ENCODE assay signal across 8 mouse cellular contexts in the genomic region with DNA sequence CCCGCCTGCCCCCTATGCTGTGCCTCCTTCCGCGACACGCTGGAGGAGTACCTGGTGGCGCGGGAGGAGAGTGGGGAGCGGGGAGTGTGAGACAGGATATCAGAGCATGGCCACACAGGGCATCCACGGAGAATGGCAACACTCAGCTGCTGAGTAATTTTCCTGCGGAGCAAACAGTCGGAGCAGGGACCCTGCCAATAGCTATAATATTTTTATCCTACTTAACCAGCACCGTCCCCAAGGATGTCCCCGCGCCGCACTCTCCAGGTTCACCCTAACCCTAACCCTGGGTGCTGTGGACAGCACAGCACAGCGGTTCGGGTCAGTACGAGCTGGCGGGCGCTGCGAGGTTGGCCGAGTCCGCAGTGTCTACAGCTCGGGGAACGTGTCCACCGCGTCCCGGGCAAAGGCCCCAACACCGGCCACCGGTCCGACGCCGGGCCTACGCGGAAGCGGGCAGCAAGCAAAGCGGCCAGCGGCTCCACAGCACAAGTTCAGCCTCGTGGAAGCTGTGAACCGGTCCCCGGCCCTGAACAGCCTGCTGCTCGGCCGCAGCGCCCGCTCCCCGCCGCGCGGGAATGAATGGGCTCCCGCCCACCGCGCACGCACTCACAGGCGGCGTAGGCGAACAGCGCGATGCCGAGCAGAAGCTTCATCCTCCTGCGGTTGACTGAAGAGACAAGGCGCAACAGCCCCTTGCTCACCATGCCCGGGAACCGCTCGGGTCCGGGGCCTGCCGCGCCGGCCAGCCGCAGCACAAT. TPM values are rescaled to one million over a fixed set of nuclear protein-coding genes. Genes with fewer than 3 reads are reported as not detected.
DNase-seq lines count a peak whose midpoint lies in the region; ATAC-seq and TF ChIP-seq lines count a peak whose summit lies in the region.

No protein-coding gene starts in this region.

- peak overlapping the region; percentile 92 for H3K9ac ChIP-seq in kidney, embryonic 15.5 days
- peak overlapping the region; percentile 76 for H3K9ac ChIP-seq in lung, postnatal 0 days (replicated peaks; ENCODE audit: low read depth)

- no peaks in the 10 kb centered on the region for H3K27me3 ChIP-seq in kidney, embryonic 15.5 days
- H3K27me3 ChIP-seq in lung, postnatal 0 days (replicated peaks; ENCODE audit: insufficient read depth, low read length): no peaks in the 10 kb centered on the region

- no peaks in the 10 kb centered on the region; the same call in 1 of the 2 replicates for H3K4me1 ChIP-seq in bone marrow, adult 2 months (ENCODE audit: control insufficient read depth, insufficient read depth, low read length)
- peaks cover 17% of the 10 kb centered on the region for H3K4me1 ChIP-seq in kidney, embryonic 15.5 days
- H3K4me1 ChIP-seq in lung, postnatal 0 days (ENCODE audit: insufficient read depth, low read depth, low read length): no peaks in the 10 kb centered on the region; the same call in 1 of the 2 replicates

- DNase-seq in left cerebral cortex, adult 11 months (ENCODE audit: low spot score): peak; percentile 16
- no peak for DNase-seq in left cerebral cortex, postnatal 14 days (ENCODE audit: low spot score in 2 of 2)
- peak; percentile 15 to 22 for DNase-seq in frontal cortex, postnatal 14 days (ENCODE audit: low spot score in 2 of 2)
- DNase-seq in lung, postnatal 0 days (ENCODE audit: low spot score): peak; percentile 42
- peak; percentile 43 to 53 for DNase-seq in right cerebral cortex, postnatal 10 days (ENCODE audit: low spot score in 2 of 2)
- no peak for DNase-seq in ovary, adult 18-20 months (ENCODE audit: low spot score)

- TF ChIP-seq EP300 in lung, postnatal 0 days (IDR thresholded peaks at IDR 0.05): no peak

- H3K27ac ChIP-seq in bone marrow, adult 2 months (ENCODE audit: control insufficient read depth, insufficient read depth, low read depth, low read length, poor library complexity): peak overlapping the region; percentile 76
- H3K27ac ChIP-seq in kidney, embryonic 15.5 days: peak overlapping the region; percentile 94
- peak overlapping the region; percentile 83 for H3K27ac ChIP-seq in lung, postnatal 0 days (ENCODE audit: low read length)

- under 1% methylated on average over 68 of the region's 68 CpGs for WGBS in bone marrow, adult 2 months
- under 1% methylated on average over 68 of the region's 68 CpGs for WGBS in kidney, embryonic 15.5 days
- under 1% methylated on average over 62 of the region's 68 CpGs for WGBS in lung, postnatal 0 days

- TF ChIP-seq POLR2A in bone marrow, adult 2 months (IDR thresholded peaks at IDR 0.05; ENCODE audit: borderline replicate concordance, control insufficient read depth, low read depth, low read length): peak; percentile 58; the same call in 1 of the 2 replicates

- no peak for TF ChIP-seq CTCF in bone marrow, adult 2 months (IDR thresholded peaks at IDR 0.05; ENCODE audit: control insufficient read depth, insufficient read depth, low read length)
- no peak for TF ChIP-seq CTCF in lung, postnatal 0 days (IDR thresholded peaks at IDR 0.05)

- H3K4me3 ChIP-seq in bone marrow, adult 2 months (replicated peaks; ENCODE audit: control insufficient read depth, low read depth, low read length): peak overlapping the region; percentile 93
- H3K4me3 ChIP-seq in kidney, embryonic 15.5 days (replicated peaks): peak overlapping the region; percentile 93
- H3K4me3 ChIP-seq in lung, postnatal 0 days (ENCODE audit: low read depth, low read length): peak overlapping the region; percentile 86

- no peaks in the 10 kb centered on the region for H3K9me3 ChIP-seq in kidney, embryonic 15.5 days (replicated peaks)
- no peaks in the 10 kb centered on the region for H3K9me3 ChIP-seq in lung, postnatal 0 days (ENCODE audit: low read length)

- ATAC-seq in kidney, embryonic 15.5 days (replicated peaks; ENCODE audit: low FRiP score): peak; percentile 86
- peak; percentile 57 for ATAC-seq in lung, postnatal 0 days

- intact Hi-C loops in left cerebral cortex, postnatal 14 days (cut with DNase I): loop anchor here (10.0 kb wide), 1 partner anchor 52 kb away; no protein-coding TSS in a partner anchor

- H3K4me2 ChIP-seq in kidney, embryonic 15.5 days: peak overlapping the region; percentile 87
- peak overlapping the region; percentile 93 for H3K4me2 ChIP-seq in lung, postnatal 0 days (replicated peaks; ENCODE audit: low read depth, low read length)

- no peaks in the 10 kb centered on the region for H3K36me3 ChIP-seq in kidney, embryonic 15.5 days
- H3K36me3 ChIP-seq in lung, postnatal 0 days (ENCODE audit: insufficient read depth, low read length): no peaks in the 10 kb centered on the region

RNA-seq across cellular contexts. Expression of a gene that starts 0.4 kb away (rescaled TPM):
- total RNA-seq in left cerebral cortex, postnatal 14 days (2021): 10 to 100 TPM; 36.3 to 38.2 TPM
- polyA plus RNA-seq in bone marrow, adult 2 months (2011; ENCODE audit: insufficient read depth, insufficient read length, low replicate concordance, missing spikeins): 6.3 and 7.8 TPM in 2 replicates
- 26.4 and 28.0 TPM in 2 replicates for polyA plus RNA-seq in kidney, embryonic 15.5 days (2015; fragmentation: Nextera tagmentation; extraction: Ambion mirVana)
- 17.7 and 18.5 TPM in 2 replicates for polyA plus RNA-seq in lung, postnatal 0 days (2015; fragmentation: Nextera tagmentation; extraction: Ambion mirVana)

Comparison
In these comparisons a context has a peak if more than half of its experiments do, and no peak if none do; other contexts are left out.
1. DNase-seq: peak in left cerebral cortex, adult 11 months (single experiment), frontal cortex, postnatal 14 days (2 of 2), lung, postnatal 0 days (single experiment) and right cerebral cortex, postnatal 10 days (2 of 2); none in left cerebral cortex, postnatal 14 days (0 of 2) and ovary, adult 18-20 months (single experiment).
2. Peak in every context shown above with its lines, with median percentiles within 50 percentile points of each other: H3K27ac ChIP-seq and H3K4me3 ChIP-seq.